Mouse (Mus musculus) midbrain, embryonic 15.5 days (tissue): ENCODE data around the gene Zfp524. TPM values are rescaled to one million over a fixed set of nuclear protein-coding genes. Genes with fewer than 3 reads are reported as not detected.

ENCODE experiments used
- polyA plus RNA-seq: library from polyadenylated mRNA; unstranded; fragments of >200 nt; fragmentation: Nextera tagmentation; extraction: Ambion mirVana; gene quantifications from 2 replicates; pipeline ENCODE4 v1.2.1, GENCODE M21; 2015

Zfp524 gene
- polyA plus RNA-seq, 1 experiment from 2014 or later: 7.1 TPM

Other genes with a start within 250 kb of the Zfp524 start
- not detected in 2 replicates for gene Fam71e2, start 243.1 kb upstream of the Zfp524 start, polyA plus RNA-seq
- gene Il11, start 231.6 kb upstream of the Zfp524 start, polyA plus RNA-seq: 1.0 and 1.6 TPM in 2 replicates
- not detected in 2 replicates for gene Tmem190, start 231.5 kb upstream of the Zfp524 start, polyA plus RNA-seq
- 5.4 and 5.8 TPM in 2 replicates for gene Tmem238, start 224.8 kb upstream of the Zfp524 start, polyA plus RNA-seq
- 186 and 187 TPM in 2 replicates for gene Rpl28, start 221.5 kb upstream of the Zfp524 start, polyA plus RNA-seq
- 265 and 288 TPM in 2 replicates for gene Ube2s, start 201.8 kb upstream of the Zfp524 start, polyA plus RNA-seq
- 15.3 and 16.6 TPM in 2 replicates for gene Shisa7, start 169.7 kb upstream of the Zfp524 start, polyA plus RNA-seq
- 3.1 and 4.6 TPM in 2 replicates for gene Isoc2b, start 144.2 kb upstream of the Zfp524 start, polyA plus RNA-seq
- 0.54 and 0.57 TPM in 2 replicates for gene Isoc2a, start 137.3 kb upstream of the Zfp524 start, polyA plus RNA-seq
- 0.40 and 0.65 TPM in 2 replicates for gene Gm36210, start 107.9 kb upstream of the Zfp524 start, polyA plus RNA-seq
- gene Zfp628, start 99.2 kb upstream of the Zfp524 start, polyA plus RNA-seq: 4.5 and 4.6 TPM in 2 replicates
- 46.3 and 47.7 TPM in 2 replicates for gene Nat14, start 92.4 kb upstream of the Zfp524 start, polyA plus RNA-seq
- gene Ssc5d, start 88.6 kb upstream of the Zfp524 start, polyA plus RNA-seq: 1.0 and 1.4 TPM in 2 replicates
- 0.29 TPM in 1 of 2 replicates, not detected in the other for gene Sbk2, start 50.0 kb upstream of the Zfp524 start, polyA plus RNA-seq
- 0.32 and 0.41 TPM in 2 replicates for gene Sbk3, start 43.2 kb upstream of the Zfp524 start, polyA plus RNA-seq
- 72.6 and 77.2 TPM in 2 replicates for gene Zfp579, start 18.3 kb upstream of the Zfp524 start, polyA plus RNA-seq
- gene Fiz1, start 282 bp downstream of the Zfp524 start, polyA plus RNA-seq: 41.3 and 48.8 TPM in 2 replicates
- gene Gm44973, start 1.1 kb downstream of the Zfp524 start, polyA plus RNA-seq: 1.2 TPM in 1 of 2 replicates, not detected in the other
- gene Zfp865, start 6.0 kb downstream of the Zfp524 start, polyA plus RNA-seq: 8.0 and 8.4 TPM in 2 replicates
- gene Ccdc106, start 6.1 kb downstream of the Zfp524 start, polyA plus RNA-seq: 64.9 and 67.8 TPM in 2 replicates
- gene 4632433K11Rik, start 19.7 kb downstream of the Zfp524 start, polyA plus RNA-seq: not detected in 2 replicates
- 12.3 and 13.5 TPM in 2 replicates for gene Zfp784, start 24.0 kb downstream of the Zfp524 start, polyA plus RNA-seq
- gene Zfp580, start 37.1 kb downstream of the Zfp524 start, polyA plus RNA-seq: 106 and 110 TPM in 2 replicates
- 103 and 107 TPM in 2 replicates for gene U2af2, start 47.7 kb downstream of the Zfp524 start, polyA plus RNA-seq
- 119 and 124 TPM in 2 replicates for gene Epn1, start 65.8 kb downstream of the Zfp524 start, polyA plus RNA-seq
- gene Rfpl4, start 102.5 kb downstream of the Zfp524 start, polyA plus RNA-seq: 0.14 TPM in 1 of 2 replicates, not detected in the other
- 0.28 and 0.63 TPM in 2 replicates for gene Rasl2-9, start 111.5 kb downstream of the Zfp524 start, polyA plus RNA-seq
- gene Vmn1r55, start 135.3 kb downstream of the Zfp524 start, polyA plus RNA-seq: 0.03 TPM in 1 of 2 replicates, not detected in the other
- gene Vmn1r56, start 182.3 kb downstream of the Zfp524 start, polyA plus RNA-seq: not detected in 2 replicates
- gene Vmn1r57, start 204.1 kb downstream of the Zfp524 start, polyA plus RNA-seq: not detected in 2 replicates